Mouse (Mus musculus) midbrain, embryonic 11.5 days (tissue): ENCODE measurements at regions not wholly inside any gene's neighbourhood (a gene's known extent, or its start where the extent isn't known, plus 50 kb on each side); places are given as distances from the start of the nearest gene placed in this dataset.
"Not testable (repeated sequence)": the region's sequence is repeated elsewhere in the genome, so short reads cannot be mapped to it uniquely, and the experiment has no call there.

ENCODE experiments used
- ATAC-seq: fragments of 200-750 bp; cut with Nextera tagmentation; 2 replicates; pipeline ENCODE4 v1.8.0; 2017; ENCODE audit warnings: moderate TSS enrichment, moderate library complexity; ENCODE audit not compliant: low FRiP score
- DNase-seq: peaks from one replicate; pipeline ENCODE4 v3.0.0; 2015; ENCODE audit warnings: low spot score; ENCODE audit errors: missing footprints
- H3K27ac ChIP-seq: fragments of 300-500 bp; sonication (generic); 2 replicates; pipeline ENCODE4 v1.5.1; 2014; ENCODE audit warnings: low read depth, low read length
- H3K27me3 ChIP-seq: fragments of 300-500 bp; sonication (generic); 2 replicates; pipeline ENCODE4 v1.6.1; 2014; ENCODE audit warnings: mild to moderate bottlenecking, low read length, moderate library complexity, mixed read lengths; ENCODE audit not compliant: control insufficient read depth, insufficient read depth
- H3K36me3 ChIP-seq: fragments of 300-500 bp; sonication (generic); 2 replicates; pipeline ENCODE4 v1.6.1; 2014; ENCODE audit warnings: mild to moderate bottlenecking, low read length, moderate library complexity, mixed read lengths; ENCODE audit not compliant: control insufficient read depth, insufficient read depth
- H3K4me1 ChIP-seq: fragments of 300-500 bp; sonication (generic); 2 replicates; pipeline ENCODE4 v1.6.1; 2014; ENCODE audit warnings: low read length; ENCODE audit not compliant: control insufficient read depth, insufficient read depth
- H3K4me2 ChIP-seq: fragments of 300-500 bp; sonication (generic); 2 replicates; pipeline ENCODE4 v1.6.1; 2014; ENCODE audit warnings: mild to moderate bottlenecking, moderate library complexity
- H3K4me3 ChIP-seq: fragments of 300-500 bp; sonication (generic); 2 replicates; pipeline ENCODE4 v1.5.1; 2014; ENCODE audit warnings: low read depth, low read length
- H3K9ac ChIP-seq: fragments of 300-500 bp; sonication (generic); 2 replicates; pipeline ENCODE4 v1.6.1; 2014; ENCODE audit warnings: low read length
- H3K9me3 ChIP-seq: fragments of 300-500 bp; sonication (generic); 2 replicates; pipeline ENCODE4 v1.6.1; 2016; ENCODE audit warnings: low read length; ENCODE audit not compliant: control insufficient read depth
- WGBS: fragments of 180-500 bp; shearing (Covaris S2); extraction: QIAGEN DNeasy Blood & Tissue Kit; methylation state at CpG from one replicate; pipeline ENCODE4 v1.1.7; 2014; 5-methylcytosine and 5-hydroxymethylcytosine counted together

- Histone ChIP-seq H3K36me3 (no peaks in the 10 kb centered on the region), H3K9me3 (no peaks in the 10 kb centered on the region), H3K27ac (no peak overlapping the region), H3K27me3 (peaks cover 7% of the 10 kb centered on the region; the same call in 1 of the 2 replicates), H3K4me1 (peaks cover 11% of the 10 kb centered on the region; the same call in 1 of the 2 replicates), H3K9ac (no peak overlapping the region), H3K4me2 (no peak overlapping the region), H3K4me3 (no peak overlapping the region)
- DNase-seq (peak; percentile 88), ATAC-seq (peak; percentile 44; the same call in 1 of the 2 replicates)
- 17% methylated on average over 13 of the region's 13 CpGs for WGBS
These were observed 250.7 kb downstream of the 3100002H09Rik start for GRCm38 (mm10) chr4:124359707-124360577.

- H3K36me3 ChIP-seq, H3K4me3 ChIP-seq, H3K4me2 ChIP-seq, H3K9ac ChIP-seq, DNase-seq, H3K27ac ChIP-seq, H3K27me3 ChIP-seq, H3K9me3 ChIP-seq, ATAC-seq: not testable (repeated sequence)
- 0% methylated on average over 1 of the region's 8 CpGs for WGBS
- peaks cover 11% of the 10 kb centered on the region; the same call in 1 of the 2 replicates for H3K4me1 ChIP-seq
These were observed 252.1 kb downstream of the 3100002H09Rik start for GRCm38 (mm10) chr4:124358456-124358855.

- H3K4me2 ChIP-seq: no peak overlapping the region
- no peak overlapping the region for H3K4me3 ChIP-seq
- no peak for ATAC-seq
- peaks cover 3% of the 10 kb centered on the region; the same call in 1 of the 2 replicates for H3K4me1 ChIP-seq
- H3K36me3 ChIP-seq: no peaks in the 10 kb centered on the region
- no peak for DNase-seq
- WGBS: 90% methylated on average over 3 of the region's 3 CpGs
- H3K27me3 ChIP-seq: no peaks in the 10 kb centered on the region; the same call in 1 of the 2 replicates
- H3K9me3 ChIP-seq: no peaks in the 10 kb centered on the region
- H3K9ac ChIP-seq: no peak overlapping the region
- no peak overlapping the region for H3K27ac ChIP-seq
These were observed 260.2 kb downstream of the 3100002H09Rik start for GRCm38 (mm10) chr4:124350361-124350760.

GRCm38 (mm10) chr4:124349610-124350295 lies 260.9 kb downstream of the 3100002H09Rik start:
- WGBS: 77% methylated on average over 15 of the region's 15 CpGs
- no peak for ATAC-seq
- Histone ChIP-seq H3K9ac (no peak overlapping the region), H3K27me3 (no peaks in the 10 kb centered on the region; the same call in 1 of the 2 replicates), H3K4me2 (no peak overlapping the region), H3K4me3 (no peak overlapping the region), H3K9me3 (no peaks in the 10 kb centered on the region), H3K4me1 (peaks cover 3% of the 10 kb centered on the region; the same call in 1 of the 2 replicates), H3K27ac (no peak overlapping the region), H3K36me3 (no peaks in the 10 kb centered on the region)
- no peak for DNase-seq

GRCm38 (mm10) chr4:124349055-124349454 lies 261.5 kb downstream of the 3100002H09Rik start:
- H3K27ac ChIP-seq: no peak overlapping the region
- H3K4me2 ChIP-seq: no peak overlapping the region
- H3K4me3 ChIP-seq: no peak overlapping the region
- H3K4me1 ChIP-seq: peaks cover 3% of the 10 kb centered on the region; the same call in 1 of the 2 replicates
- no peaks in the 10 kb centered on the region; the same call in 1 of the 2 replicates for H3K27me3 ChIP-seq
- no peaks in the 10 kb centered on the region for H3K9me3 ChIP-seq
- no peak for ATAC-seq
- DNase-seq: no peak
- no peak overlapping the region for H3K9ac ChIP-seq
- H3K36me3 ChIP-seq: no peaks in the 10 kb centered on the region
- WGBS: 34% methylated on average over 3 of the region's 3 CpGs

- no peak overlapping the region for H3K9ac ChIP-seq
- no peak overlapping the region for H3K4me2 ChIP-seq
- H3K36me3 ChIP-seq: no peaks in the 10 kb centered on the region
- no peak for DNase-seq
- no peak overlapping the region for H3K27ac ChIP-seq
- no peaks in the 10 kb centered on the region for H3K4me1 ChIP-seq
- H3K9me3 ChIP-seq: peaks cover 3% of the 10 kb centered on the region; the same call in 1 of the 2 replicates
- ATAC-seq: no peak
- H3K4me3 ChIP-seq: no peak overlapping the region
- no peaks in the 10 kb centered on the region for H3K27me3 ChIP-seq
- WGBS: 66% methylated on average over 7 of the region's 7 CpGs
These were observed 270.5 kb downstream of the 3100002H09Rik start for GRCm38 (mm10) chr4:124340073-124340472.

- Histone ChIP-seq H3K36me3 (no peaks in the 10 kb centered on the region), H3K4me1 (no peaks in the 10 kb centered on the region), H3K9ac (no peak overlapping the region), H3K4me3 (no peak overlapping the region), H3K27me3 (peaks cover 8% of the 10 kb centered on the region), H3K4me2 (no peak overlapping the region), H3K9me3 (peaks cover 3% of the 10 kb centered on the region; the same call in 1 of the 2 replicates), H3K27ac (no peak overlapping the region)
- no peak for ATAC-seq
- no peak for DNase-seq
- WGBS: 78% methylated on average over 2 of the region's 2 CpGs
These were observed 274.9 kb downstream of the 3100002H09Rik start for GRCm38 (mm10) chr4:124335726-124336125.

GRCm38 (mm10) chr4:124332974-124333373 lies 277.6 kb downstream of the 3100002H09Rik start:
- Histone ChIP-seq H3K27me3 (peaks cover 13% of the 10 kb centered on the region), H3K9ac (no peak overlapping the region), H3K4me3 (no peak overlapping the region), H3K4me1 (peaks cover 10% of the 10 kb centered on the region), H3K27ac (no peak overlapping the region), H3K36me3 (no peaks in the 10 kb centered on the region), H3K4me2 (no peak overlapping the region), H3K9me3 (peaks cover 3% of the 10 kb centered on the region; the same call in 1 of the 2 replicates)
- ATAC-seq: no peak
- DNase-seq: no peak
- WGBS: 98% methylated on average over 2 of the region's 2 CpGs

- Histone ChIP-seq H3K9me3 (peaks cover 3% of the 10 kb centered on the region; the same call in 1 of the 2 replicates), H3K9ac (no peak overlapping the region), H3K36me3 (no peaks in the 10 kb centered on the region), H3K4me2 (no peak overlapping the region), H3K4me3 (no peak overlapping the region), H3K4me1 (peaks cover 10% of the 10 kb centered on the region), H3K27me3 (peaks cover 13% of the 10 kb centered on the region), H3K27ac (no peak overlapping the region)
- DNase-seq (no peak), ATAC-seq (no peak)
- WGBS: 92% methylated on average over 12 of the region's 12 CpGs
These were observed 278.2 kb downstream of the 3100002H09Rik start for GRCm38 (mm10) chr4:124332416-124332815.
